In the genomic region with DNA sequence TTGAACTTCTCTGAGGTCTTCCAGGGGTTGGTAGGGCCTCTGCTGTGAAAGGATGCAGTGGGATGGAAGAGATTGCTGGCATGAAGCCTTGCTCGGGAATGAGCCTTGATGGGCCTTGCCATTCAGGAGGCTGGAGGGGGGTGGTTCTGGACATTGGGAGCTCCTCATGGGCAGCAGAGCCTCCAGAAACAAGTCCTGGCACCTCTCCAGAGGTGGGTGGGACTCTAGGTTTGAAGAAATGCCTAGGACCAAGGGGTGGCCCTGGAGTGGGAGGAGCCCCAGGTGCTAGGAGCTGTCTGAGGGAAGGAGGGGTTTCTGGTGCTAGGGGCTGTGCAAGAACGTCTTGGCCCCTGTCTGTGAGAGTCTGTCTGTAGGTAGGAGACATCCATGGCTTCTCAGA, we compare ENCODE assay signal across 21 mouse cellular contexts. TPM values are rescaled to one million over a fixed set of nuclear protein-coding genes. Genes with fewer than 3 reads are reported as not detected.
DNase-seq lines count a peak whose midpoint lies in the region; ATAC-seq and TF ChIP-seq lines count a peak whose summit lies in the region.
"Had no signal": no experiment of that assay in that cellular context is flagged by ENCODE, and none has a peak within 500 bp of the region (broad histone marks: within the 10 kb centered on the region; RNA-seq: fewer than 3 reads in every experiment).

No protein-coding gene starts in this region.

- intact Hi-C loops in left cerebral cortex, postnatal 4 days (cut with DNase I) = no loop called here
- intact Hi-C loops in left cerebral cortex, postnatal 25 days (cut with DNase I) = no loop called here

- DNase-seq in cerebellum, postnatal 14 days = peak; percentile 6 to 29
- DNase-seq in cerebellum, adult 11 months = no peak
- peak; percentile 32 for DNase-seq in left cerebral cortex, postnatal 4 days
- DNase-seq in left cerebral cortex, postnatal 25 days (ENCODE audit: low spot score in 2 of 2) = no peak
- peak; percentile 62 for DNase-seq in ZHBTc4 (ENCODE audit: low read depth, low spot score)
- no peak for DNase-seq in layer of hippocampus, adult 9-10 months (ENCODE audit: low spot score)
- DNase-seq: heart, postnatal 14 days; thymus, adult 2 months had no signal

- H3K4me1 ChIP-seq in ES-Bruce4 (ENCODE audit: control insufficient read depth, insufficient read depth, low read length) = peaks cover 5% of the 10 kb centered on the region
- H3K4me1 ChIP-seq in heart, embryonic 11.5 days (ENCODE audit: control insufficient read depth, insufficient read depth, low read length) = no peaks in the 10 kb centered on the region
- H3K4me1 ChIP-seq: embryonic facial prominence, embryonic 12.5 days; heart, embryonic 10.5 days; liver, embryonic 12.5 days; neural tube, embryonic 15.5 days had no signal

- WGBS in heart, embryonic 11.5 days (ENCODE audit: insufficient replicate concordance) = 58% methylated on average over 2 of the region's 2 CpGs

- no peak for TF ChIP-seq CTCF in ES-Bruce4 (IDR thresholded peaks at IDR 0.05; ENCODE audit: low read depth, low read length)

- no peak for TF ChIP-seq EP300 in ES-Bruce4 (IDR thresholded peaks at IDR 0.05; ENCODE audit: insufficient read depth, low read depth, low read length)

- no peak for ATAC-seq in heart, embryonic 11.5 days (replicated peaks; ENCODE audit: insufficient number of reproducible peaks, low FRiP score, low TSS enrichment)
- ATAC-seq: intestine, postnatal 0 days; liver, embryonic 12.5 days had no signal

- no peak for TF ChIP-seq POLR2A in ES-Bruce4 (IDR thresholded peaks at IDR 0.05; ENCODE audit: insufficient read depth, low read length)

- H3K9me3 ChIP-seq in ES-Bruce4 (replicated peaks; ENCODE audit: control insufficient read depth, insufficient read depth, low read length, poor library complexity, severe bottlenecking) = no peaks in the 10 kb centered on the region
- H3K9me3 ChIP-seq in heart, embryonic 11.5 days (replicated peaks; ENCODE audit: control insufficient read depth, low read length) = no peaks in the 10 kb centered on the region
- H3K9me3 ChIP-seq: embryonic facial prominence, embryonic 12.5 days; heart, embryonic 10.5 days; neural tube, embryonic 15.5 days had no signal

- no peak overlapping the region for H3K4me2 ChIP-seq in heart, embryonic 11.5 days
- H3K4me2 ChIP-seq: embryonic facial prominence, embryonic 12.5 days; hindbrain, embryonic 14.5 days; liver, embryonic 12.5 days; neural tube, embryonic 15.5 days had no signal

- peak overlapping the region; percentile 64 for H3K27ac ChIP-seq in ES-Bruce4 (ENCODE audit: insufficient read depth, low read length)
- no peak overlapping the region for H3K27ac ChIP-seq in heart, embryonic 11.5 days (ENCODE audit: low read depth, low read length)
- H3K27ac ChIP-seq: embryonic facial prominence, embryonic 12.5 days; heart, embryonic 10.5 days; hindbrain, embryonic 14.5 days; liver, embryonic 12.5 days; neural tube, embryonic 15.5 days had no signal

- no peak overlapping the region for H3K4me3 ChIP-seq in ES-Bruce4 (ENCODE audit: low read depth, low read length)
- no peak overlapping the region for H3K4me3 ChIP-seq in heart, embryonic 11.5 days (ENCODE audit: low read depth, low read length)
- H3K4me3 ChIP-seq: embryonic facial prominence, embryonic 12.5 days; heart, embryonic 10.5 days; liver, embryonic 12.5 days; neural tube, embryonic 15.5 days had no signal

- no peak overlapping the region for H3K9ac ChIP-seq in ES-Bruce4 (ENCODE audit: low read depth, poor library complexity, severe bottlenecking)
- H3K9ac ChIP-seq in heart, embryonic 11.5 days (ENCODE audit: low read depth, low read length) = no peak overlapping the region
- H3K9ac ChIP-seq: embryonic facial prominence, embryonic 12.5 days; hindbrain, embryonic 14.5 days; liver, embryonic 12.5 days; neural tube, embryonic 15.5 days had no signal

- H3K36me3 ChIP-seq in ES-Bruce4 (ENCODE audit: control insufficient read depth, insufficient read depth, low read length, poor library complexity, severe bottlenecking) = no peaks in the 10 kb centered on the region
- no peaks in the 10 kb centered on the region for H3K36me3 ChIP-seq in heart, embryonic 11.5 days (ENCODE audit: control insufficient read depth, insufficient read depth, low read length)
- H3K36me3 ChIP-seq: embryonic facial prominence, embryonic 12.5 days; liver, embryonic 12.5 days; neural tube, embryonic 15.5 days had no signal

- H3K27me3 ChIP-seq in ES-Bruce4 (ENCODE audit: control insufficient read depth, insufficient read depth, low read length, poor library complexity, severe bottlenecking) = no peaks in the 10 kb centered on the region
- no peaks in the 10 kb centered on the region for H3K27me3 ChIP-seq in heart, embryonic 11.5 days (ENCODE audit: control insufficient read depth, insufficient read depth, low read length)
- H3K27me3 ChIP-seq: CH12.LX; embryonic facial prominence, embryonic 12.5 days; liver, embryonic 12.5 days; neural tube, embryonic 15.5 days had no signal

RNA-seq across cellular contexts. Expression of a gene that starts 26.4 kb away (rescaled TPM):
- under 1 TPM; 0.04 to 0.06 TPM for total RNA-seq in left cerebral cortex, postnatal 4 days (2021)
- under 1 TPM in 1 of 2 experiments, not detected in 1; 0.05 TPM for total RNA-seq in left cerebral cortex, postnatal 25 days (2021)
- 0.06 and 0.33 TPM in 2 replicates for polyA plus RNA-seq in ES-Bruce4 (2011; ENCODE audit: insufficient read depth, insufficient read length, low read depth, missing spikeins)
- 0.01 and 0.04 TPM in 2 replicates for polyA plus RNA-seq in heart, embryonic 11.5 days (2014; fragmentation: Nextera tagmentation; extraction: Ambion mirVana)
- total RNA-seq: CH12.LX; common myeloid progenitor, adult 5-6 weeks; left cerebral cortex, postnatal 10 days; megakaryocyte-erythroid progenitor cell, adult 5-6 weeks had no signal
- polyA plus RNA-seq: embryonic facial prominence, embryonic 12.5 days; intestine, postnatal 0 days; liver, embryonic 12.5 days; neural tube, embryonic 15.5 days; stomach, embryonic 14.5 days had no signal

RNA-seq across cellular contexts. Expression of a gene that starts 29.4 kb away (rescaled TPM):
- 10 to 100 TPM; 47.3 to 51.7 TPM for total RNA-seq in left cerebral cortex, postnatal 4 days (2021)
- 10 to 100 TPM; 47.0 to 47.3 TPM for total RNA-seq in left cerebral cortex, postnatal 25 days (2021)
- polyA plus RNA-seq in ES-Bruce4 (2011; ENCODE audit: insufficient read depth, insufficient read length, low read depth, missing spikeins) = 130 and 144 TPM in 2 replicates
- polyA plus RNA-seq in heart, embryonic 11.5 days (2014; fragmentation: Nextera tagmentation; extraction: Ambion mirVana) = 35.8 TPM in 2 replicates

Comparison
In these comparisons a context has a peak if more than half of its experiments do, and no peak if none do; other contexts are left out.
1. DNase-seq: peak in cerebellum, postnatal 14 days (2 of 2), left cerebral cortex, postnatal 4 days (single experiment) and ZHBTc4 (single experiment); none in cerebellum, adult 11 months (single experiment), left cerebral cortex, postnatal 25 days (0 of 2) and layer of hippocampus, adult 9-10 months (single experiment).